Mouse (Mus musculus): ENCODE data around the gene Tie1.
"Not testable (repeated sequence)": the region's sequence is repeated elsewhere in the genome, so short reads cannot be mapped to it uniquely, and the experiment has no call there.

Tie1 gene

DNA sequence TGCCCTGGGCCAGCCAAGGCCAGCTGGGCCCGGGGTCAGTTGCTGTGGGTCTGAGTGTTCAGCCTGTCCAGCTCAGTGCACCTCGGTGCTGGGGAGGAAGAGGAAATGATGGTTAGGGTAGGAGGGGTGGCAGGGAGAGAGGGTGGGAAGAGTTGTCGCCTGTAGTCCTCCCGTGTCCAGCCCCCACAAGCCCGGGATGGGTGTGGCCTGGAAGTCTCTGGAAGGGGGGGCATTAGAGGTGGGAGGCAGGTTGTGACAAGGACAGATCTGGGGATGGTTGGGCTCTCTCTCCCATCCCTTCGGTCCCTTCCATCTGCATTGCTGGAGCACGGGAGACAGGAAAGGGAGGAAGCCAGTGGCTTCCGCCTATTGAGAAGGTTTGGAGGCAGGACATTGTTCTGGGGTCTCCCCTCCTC, at the start of gene Tie1:
Gene Tie1 (minus strand): TSS at position 345 of the 416 bp plus-strand sequence.
- in situ Hi-C loops (cut with MseI, MboI) = no loop called here

GRCm38 (mm10) chr4:118537801-118538200, 47.9 kb upstream of the Tie1 start:
- in situ Hi-C loops (cut with MseI, MboI) = no loop called here

DNA sequence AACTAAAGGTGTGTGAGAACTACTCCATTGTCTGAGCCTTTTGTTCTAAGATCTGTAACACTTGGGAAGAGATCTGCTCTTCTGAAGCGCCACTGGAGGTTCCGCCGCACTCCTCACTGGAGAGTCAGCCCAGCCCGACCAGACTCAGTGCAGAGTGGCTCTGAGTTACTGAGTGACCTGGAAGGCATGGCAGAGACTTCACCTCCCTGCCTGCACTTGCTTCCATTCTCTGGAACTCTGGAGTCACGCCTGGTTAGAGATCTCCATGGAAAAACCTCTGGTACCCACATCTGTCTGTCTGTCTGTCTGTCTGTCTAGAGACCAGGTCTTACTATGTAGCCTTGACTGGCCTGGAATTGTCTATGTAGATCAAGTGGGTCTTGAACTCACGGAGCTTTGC, 45.7 kb upstream of the Tie1 start:
- in situ Hi-C loops (cut with MseI, MboI) = no loop called here

- in situ Hi-C loops (cut with MseI, MboI) = no loop called here
Measured at GRCm38 (mm10) chr4:118533605-118534004, 43.7 kb upstream of the Tie1 start.

GRCm38 (mm10) chr4:118533156-118533555, 43.3 kb upstream of the Tie1 start:
- in situ Hi-C loops (cut with MseI, MboI) = no loop called here

DNA sequence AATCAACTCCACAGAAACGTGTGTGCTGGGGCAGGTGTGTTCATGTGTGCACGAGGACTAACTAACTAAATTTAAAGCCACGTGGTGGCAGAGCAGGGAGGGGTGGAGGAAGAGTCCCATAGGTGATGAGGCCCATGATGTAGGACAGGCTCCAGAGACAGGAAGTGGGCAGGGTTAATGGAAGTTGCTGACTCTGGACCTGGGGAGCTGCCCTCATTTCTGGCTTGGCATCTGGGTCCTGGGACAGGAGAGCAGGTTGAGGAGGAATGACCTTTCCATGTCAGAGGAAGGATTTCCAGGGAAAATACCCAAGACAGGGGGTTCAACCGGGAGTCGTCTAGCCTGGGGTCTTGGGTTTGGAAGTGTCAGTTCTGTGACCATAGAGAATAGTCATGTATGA, 42.8 kb upstream of the Tie1 start:
- in situ Hi-C loops (cut with MseI, MboI) = no loop called here

GRCm38 (mm10) chr4:118527720-118528119, 37.9 kb upstream of the Tie1 start:
- in situ Hi-C loops (cut with MseI, MboI) = no loop called here

GRCm38 (mm10) chr4:118527335-118527681, 37.4 kb upstream of the Tie1 start:
- in situ Hi-C loops (cut with MseI, MboI) = no loop called here

DNA sequence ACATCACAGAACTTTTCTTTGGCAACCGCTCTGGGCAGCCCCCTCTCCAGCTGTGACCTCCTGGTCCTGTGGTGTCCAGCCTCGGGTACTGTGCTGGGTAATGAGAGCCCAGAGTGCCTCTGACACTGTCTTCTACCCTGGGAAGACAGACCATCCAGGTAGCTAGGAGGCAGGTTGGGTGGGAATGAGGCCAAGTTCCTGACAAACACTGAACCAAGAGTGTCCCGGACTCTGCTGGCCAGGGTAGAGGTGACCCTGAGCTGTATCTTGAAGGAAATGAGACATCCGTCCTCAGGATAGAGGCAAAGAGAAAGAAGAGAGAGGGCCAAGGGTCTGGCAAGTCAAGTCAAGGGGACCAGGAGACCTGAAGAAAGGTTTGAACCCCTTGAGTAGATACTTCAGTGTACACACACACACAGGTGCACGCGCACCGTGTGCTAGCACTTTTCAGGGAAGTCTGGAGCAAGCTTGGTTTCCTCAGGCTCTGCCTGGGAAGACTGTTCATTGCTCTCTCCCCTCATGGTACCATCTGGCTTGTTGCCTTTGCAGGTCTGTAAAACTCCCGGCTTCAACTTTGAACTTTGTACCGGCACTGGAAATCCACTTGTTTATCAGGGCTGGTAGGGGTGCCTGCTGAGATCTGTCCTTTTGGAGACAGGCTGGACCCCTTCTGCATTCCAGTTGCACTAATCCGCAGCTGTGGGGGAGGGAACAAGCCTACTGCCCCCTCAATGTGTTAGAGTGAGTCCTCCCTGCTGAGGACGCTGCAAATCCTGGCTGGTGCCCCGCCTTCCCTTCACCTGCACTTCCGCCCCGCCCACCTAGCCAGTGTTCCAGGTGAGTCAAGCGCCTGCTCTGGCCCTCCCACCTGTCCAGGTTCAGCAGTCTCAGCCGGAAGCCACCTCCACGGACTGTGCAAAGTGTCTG, 36.8 kb upstream of the Tie1 start, which contains the start of gene 2610528J11Rik:
Gene 2610528J11Rik (plus strand): TSS at position 592 of the 927 bp plus-strand sequence.
- in situ Hi-C loops (cut with MseI, MboI) = no loop called here

DNA sequence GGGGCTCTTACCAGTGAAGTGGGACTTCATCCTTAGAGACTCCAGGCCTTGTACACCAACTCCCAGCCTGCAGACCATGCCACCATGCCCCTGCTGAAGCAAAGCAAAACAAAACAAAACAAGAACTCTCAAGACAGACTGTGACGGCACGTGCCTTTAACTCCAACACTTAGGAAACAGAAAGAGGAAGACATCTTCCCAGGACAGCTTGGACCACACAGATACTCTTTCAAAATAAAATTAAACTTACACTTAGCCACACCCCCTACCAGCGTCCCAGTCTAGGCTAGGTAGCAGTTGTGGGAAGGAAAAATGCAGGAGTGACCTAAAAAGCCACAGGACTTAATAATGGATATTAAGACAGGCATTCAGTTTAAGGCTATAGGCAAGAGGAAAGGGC, 35.9 kb upstream of the Tie1 start:
- in situ Hi-C loops (cut with MseI, MboI) = no loop called here

DNA sequence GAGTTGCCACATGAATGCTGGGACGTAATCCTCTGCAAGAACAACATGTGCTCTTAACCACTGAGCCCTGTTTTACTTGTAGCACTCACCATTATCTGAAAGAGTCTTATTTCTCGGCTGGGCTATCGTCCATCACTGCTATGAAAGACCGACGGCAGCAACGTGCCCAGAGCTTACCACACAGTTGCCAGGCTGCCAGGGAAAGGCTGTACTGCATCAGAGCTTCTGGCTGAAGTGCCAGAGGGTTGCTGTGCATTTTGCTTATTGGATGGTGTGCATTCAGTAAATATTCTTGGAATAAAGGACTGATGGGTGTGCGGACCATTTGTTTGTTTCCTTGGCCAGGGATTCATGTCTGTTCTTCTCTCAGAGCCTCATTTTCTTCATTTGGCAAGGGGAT, 34.1 kb upstream of the Tie1 start:
- in situ Hi-C loops (cut with MseI, MboI) = no loop called here

DNA sequence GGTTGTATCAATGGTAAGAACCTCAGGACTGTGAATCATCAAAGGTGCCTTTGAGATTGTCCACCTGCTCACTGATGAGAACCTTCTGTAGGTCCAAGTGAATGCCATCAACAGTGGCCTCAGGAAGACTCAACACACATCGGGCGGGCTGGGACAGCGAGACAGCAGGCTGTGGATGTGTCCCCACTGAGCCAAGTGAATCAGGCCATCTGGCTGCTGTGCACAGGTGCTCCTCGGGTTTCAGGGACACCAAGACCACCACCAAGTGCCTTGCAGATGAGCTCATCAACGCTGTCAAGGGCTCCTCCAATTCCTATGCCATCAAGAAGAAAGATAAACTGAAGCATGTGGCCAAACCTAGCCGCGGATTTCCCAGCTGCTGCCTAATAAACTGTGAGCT, 32.4 kb upstream of the Tie1 start:
- in situ Hi-C loops (cut with MseI, MboI) = no loop called here

DNA sequence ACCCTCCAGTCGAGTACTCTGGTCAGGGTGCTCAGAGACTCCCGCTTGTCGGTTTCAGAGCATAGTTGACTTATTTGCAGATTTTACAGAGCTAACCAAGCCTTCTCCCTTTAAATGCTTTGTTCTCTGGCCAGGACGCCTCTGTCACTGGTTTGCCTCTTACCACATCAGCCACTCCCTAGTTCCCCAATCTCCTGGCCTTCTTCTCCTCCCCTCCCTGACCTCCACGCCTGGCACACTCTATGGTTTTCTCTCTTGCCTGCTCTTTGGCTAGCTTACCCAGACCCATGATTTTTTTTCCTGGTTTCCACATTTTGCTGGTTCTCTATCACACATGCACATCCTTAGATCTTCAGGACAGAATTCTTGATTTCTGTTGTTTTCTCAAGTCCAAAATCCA, 28.3 kb upstream of the Tie1 start:
- in situ Hi-C loops (cut with MseI, MboI) = no loop called here

- in situ Hi-C loops (cut with MseI, MboI) = no loop called here
Measured at GRCm38 (mm10) chr4:118517497-118518146, 27.8 kb upstream of the Tie1 start.

GRCm38 (mm10) chr4:118516699-118517496, 27.0 kb upstream of the Tie1 start:
- in situ Hi-C loops (cut with MseI, MboI) = no loop called here

DNA sequence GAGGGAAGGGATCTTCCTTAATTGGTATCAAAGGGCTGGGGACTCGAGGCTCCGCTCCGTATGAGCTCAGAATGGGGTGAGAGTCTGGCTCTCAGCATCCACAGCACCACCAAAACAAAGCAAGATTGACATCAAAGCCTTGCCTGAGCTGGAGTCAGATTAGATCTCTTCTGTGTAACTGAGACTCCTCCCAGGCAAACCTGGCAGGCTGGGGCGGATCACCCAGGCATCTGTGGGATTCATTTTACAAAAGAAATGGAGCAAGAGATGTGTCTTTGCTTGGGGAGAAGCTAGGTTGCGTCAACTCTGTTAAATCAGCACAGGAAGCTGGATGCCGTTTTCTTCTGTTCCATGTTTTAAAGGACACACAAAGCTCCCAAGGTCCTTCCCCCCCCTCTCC, 19.2 kb upstream of the Tie1 start:
- in situ Hi-C loops (cut with MseI, MboI) = no loop called here

GRCm38 (mm10) chr4:118507171-118507570, 17.3 kb upstream of the Tie1 start:
- in situ Hi-C loops (cut with MseI, MboI) = not testable (repeated sequence)

DNA sequence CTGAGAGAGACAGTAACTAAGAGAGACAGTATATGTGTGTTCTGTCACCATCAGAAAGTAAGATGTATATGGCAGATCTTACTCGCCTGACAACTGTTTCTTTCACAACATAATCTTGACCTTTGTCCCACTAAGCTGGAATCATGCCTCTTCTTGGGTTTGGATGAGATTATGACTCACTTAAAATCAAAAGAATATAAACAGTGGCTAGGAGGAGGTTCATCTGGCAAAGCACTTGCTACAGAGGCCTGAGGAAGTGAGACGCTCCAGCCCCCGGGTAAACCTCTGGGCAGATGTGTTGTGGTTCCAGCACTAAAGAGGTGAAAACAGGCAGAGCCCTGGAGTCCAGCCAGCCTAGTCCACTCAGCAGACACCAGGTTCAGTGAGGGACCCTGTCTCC, 15.7 kb upstream of the Tie1 start:
- in situ Hi-C loops (cut with MseI, MboI) = no loop called here

DNA sequence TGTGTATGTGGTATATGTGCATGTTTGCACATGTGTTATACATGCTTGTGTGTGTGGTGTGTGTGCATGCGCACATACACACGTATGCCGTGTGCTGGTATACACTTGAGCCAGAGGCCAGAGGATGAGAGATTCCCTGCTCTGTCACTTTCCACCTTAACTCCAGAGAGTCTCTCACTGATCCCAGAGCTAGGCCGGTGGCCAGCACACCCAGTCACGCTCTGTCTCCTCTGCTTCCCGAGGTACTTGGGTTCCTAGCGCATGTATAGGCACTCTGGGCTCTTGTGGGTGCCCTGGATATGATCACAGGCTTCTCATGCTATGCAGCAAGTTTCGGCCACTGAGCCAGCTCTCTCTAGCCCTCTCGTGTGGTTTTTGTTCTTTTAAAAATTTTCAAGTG, 10.9 kb upstream of the Tie1 start:
- in situ Hi-C loops (cut with MseI, MboI) = loop anchor here in 1 of 2 experiments (5.0 kb wide), 1 partner anchor 53 kb away; no protein-coding TSS in a partner anchor

DNA sequence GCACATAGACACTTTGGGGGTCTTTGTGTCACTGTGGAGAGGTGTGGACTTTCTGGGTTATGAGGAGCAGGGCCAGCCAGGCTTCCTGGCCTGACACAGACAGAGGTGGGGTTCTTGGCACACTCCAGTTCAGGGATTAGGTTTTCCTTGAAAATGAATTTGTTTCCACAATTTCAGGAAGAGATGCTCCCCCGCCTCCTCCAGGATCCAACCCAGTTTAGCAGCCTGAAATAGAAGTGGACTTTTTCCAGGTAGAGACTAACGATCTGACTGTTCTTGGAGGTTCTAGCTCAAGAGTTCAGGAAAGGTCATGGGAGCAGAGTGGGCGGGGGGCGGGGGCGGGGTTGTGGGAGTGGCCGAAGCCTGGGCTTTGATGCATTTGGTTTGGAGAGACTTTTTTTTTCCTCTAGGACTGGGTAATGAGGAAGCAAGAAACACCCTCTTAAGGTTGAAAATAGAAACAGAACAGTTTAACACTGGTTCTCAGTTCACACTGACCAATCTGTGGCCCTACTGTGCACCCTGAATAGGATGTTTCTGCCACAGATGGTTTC, 10.4 kb upstream of the Tie1 start:
- in situ Hi-C loops (cut with MseI, MboI) = loop anchor here in 1 of 2 experiments (5.0 kb wide), 1 partner anchor 53 kb away; no protein-coding TSS in a partner anchor

GRCm38 (mm10) chr4:118490461-118490860, 600 bp upstream of the Tie1 start:
- in situ Hi-C loops (cut with MseI, MboI) = no loop called here

Measured in mouse trophoblast stem cell (cell line).